Mouse (Mus musculus) lung, embryonic 14.5 days (tissue): Measurements from ENCODE around the gene Olfr633. TPM values are rescaled to one million over a fixed set of nuclear protein-coding genes. Genes with fewer than 3 reads are reported as not detected.
"Not testable (repeated sequence)": the region's sequence is repeated elsewhere in the genome, so short reads cannot be mapped to it uniquely, and the experiment has no call there.

Experiments
- ATAC-seq: fragments of 200-750 bp; cut with Nextera tagmentation; 2 replicates; pipeline ENCODE4 v1.8.0; 2017; ENCODE audit warnings: mild to moderate bottlenecking, moderate TSS enrichment, moderate library complexity; ENCODE audit not compliant: insufficient read depth
- DNase-seq: peaks from one replicate; pipeline ENCODE4 v3.0.0-alpha.2; 2015
- H3K27ac ChIP-seq: fragments of 300-500 bp; sonication (generic); 2 replicates; pipeline ENCODE4 v1.5.1; 2014; ENCODE audit warnings: low read depth, mild to moderate bottlenecking, moderate library complexity
- H3K27me3 ChIP-seq: fragments of 300-500 bp; sonication (generic); 2 replicates; pipeline ENCODE4 v1.6.1; 2014; ENCODE audit warnings: low read length, control low read depth; ENCODE audit not compliant: insufficient read depth
- H3K36me3 ChIP-seq: fragments of 300-500 bp; sonication (generic); 2 replicates; pipeline ENCODE4 v1.6.1; 2014; ENCODE audit warnings: control low read depth; ENCODE audit not compliant: insufficient read depth
- H3K4me1 ChIP-seq: fragments of 300-500 bp; sonication (generic); 2 replicates; pipeline ENCODE4 v1.6.1; 2014; ENCODE audit warnings: antibody characterized with exemption, control low read depth; ENCODE audit not compliant: insufficient read depth
- H3K4me2 ChIP-seq: fragments of 300-500 bp; sonication (generic); 2 replicates; pipeline ENCODE4 v1.6.1; 2014; ENCODE audit warnings: mild to moderate bottlenecking
- H3K4me3 ChIP-seq: fragments of 300-500 bp; sonication (generic); 2 replicates; pipeline ENCODE4 v1.5.1; 2014; ENCODE audit warnings: low read depth, low read length
- H3K9ac ChIP-seq: fragments of 300-500 bp; sonication (generic); 2 replicates; pipeline ENCODE4 v1.6.1; 2014
- H3K9me3 ChIP-seq: fragments of 300-500 bp; sonication (generic); 2 replicates; pipeline ENCODE4 v1.6.1; 2016; ENCODE audit warnings: low read depth, low read length, control low read depth
- CTCF ChIP-seq: IDR thresholded peaks from 2 replicates; pipeline ENCODE4 v1.5.1; 2016; ENCODE audit warnings: antibody characterized with exemption, low read depth
- WGBS: fragments of 180-500 bp; shearing (Covaris S2); extraction: QIAGEN DNeasy Blood & Tissue Kit; methylation state at CpG from one replicate; pipeline ENCODE4 v1.1.7; 2014; 5-methylcytosine and 5-hydroxymethylcytosine counted together
- polyA plus RNA-seq: library from polyadenylated mRNA; unstranded; fragments of >200 nt; fragmentation: Nextera tagmentation; extraction: Ambion mirVana; gene quantifications from 2 replicates; pipeline ENCODE4 v1.2.1, GENCODE M21; 2014

The Olfr633 gene
- not detected in 2 replicates for polyA plus RNA-seq

- Histone ChIP-seq H3K4me1 (no peaks in the 10 kb centered on the region), H3K9ac (no peak within 1 kb of the TSS), H3K4me3 (no peak within 1 kb of the TSS), H3K4me2 (no peak within 1 kb of the TSS), H3K36me3 (no peaks in the 10 kb centered on the region), H3K9me3 (no peaks in the 10 kb centered on the region), H3K27ac (no peak within 1 kb of the TSS), H3K27me3 (no peaks in the 10 kb centered on the region)
- DNase-seq = no peak
- no peak for ATAC-seq
- no peak for TF ChIP-seq CTCF
These were observed at the start of gene Olfr633 for GRCm38 (mm10) chr7:103944137-103944536. TSS of gene Olfr633 (plus strand) at chr7:103944437.

DNA sequence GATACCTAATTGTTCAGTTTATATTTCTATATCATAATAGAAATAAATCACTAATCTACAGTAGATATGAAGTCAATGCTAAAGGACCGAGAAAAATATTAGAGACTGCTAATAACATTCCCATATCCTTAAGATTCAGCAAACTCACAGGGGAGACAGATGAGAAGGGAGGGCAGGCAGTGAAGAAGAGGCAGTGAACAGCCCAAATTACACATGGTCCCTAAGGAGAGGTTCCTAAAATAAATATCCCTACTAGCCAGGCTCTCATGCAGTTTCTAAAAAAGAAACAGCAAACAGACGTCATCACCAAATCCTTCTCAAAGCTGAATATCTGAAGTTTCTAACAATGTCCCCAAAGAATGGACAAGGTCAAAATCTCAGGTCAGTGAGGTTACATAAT is 41.0 kb upstream of the Olfr633 start, which contains the start of gene Olfr65:
Olfr65 (plus strand) TSS at position 301 of the 400 bp plus-strand sequence.
- Histone ChIP-seq H3K27me3 (no peaks in the 10 kb centered on the region), H3K4me2 (no peak within 1 kb of the TSS), H3K27ac (no peak within 1 kb of the TSS), H3K36me3 (no peaks in the 10 kb centered on the region), H3K4me3 (no peak within 1 kb of the TSS), H3K9me3 (no peaks in the 10 kb centered on the region), H3K9ac (no peak within 1 kb of the TSS), H3K4me1 (no peaks in the 10 kb centered on the region)
- ATAC-seq = no peak
- TF ChIP-seq CTCF = no peak
- DNase-seq = no peak
- 67% methylated on average over 2 of the region's 2 CpGs for WGBS

GRCm38 (mm10) chr7:103910047-103910446 is 34.2 kb upstream of the Olfr633 start:
- Histone ChIP-seq H3K4me2 (no peak overlapping the region), H3K9ac (no peak overlapping the region), H3K27me3 (no peaks in the 10 kb centered on the region), H3K9me3 (no peaks in the 10 kb centered on the region), H3K27ac (no peak overlapping the region), H3K4me1 (no peaks in the 10 kb centered on the region), H3K4me3 (no peak overlapping the region), H3K36me3 (no peaks in the 10 kb centered on the region)
- peak; percentile 27 for DNase-seq
- no peak for TF ChIP-seq CTCF
- WGBS = 5% methylated on average over 3 of the region's 3 CpGs
- peak; percentile 74 for ATAC-seq

- WGBS = 37% methylated on average over 8 of the region's 8 CpGs
- ATAC-seq (no peak), DNase-seq (peak; percentile 27)
- Histone ChIP-seq H3K36me3 (no peaks in the 10 kb centered on the region), H3K27ac (no peak overlapping the region), H3K9me3 (no peaks in the 10 kb centered on the region), H3K4me2 (no peak overlapping the region), H3K27me3 (no peaks in the 10 kb centered on the region), H3K4me3 (no peak overlapping the region), H3K9ac (no peak overlapping the region), H3K4me1 (no peaks in the 10 kb centered on the region)
- peak; percentile 47 for TF ChIP-seq CTCF
These were observed 31.2 kb upstream of the Olfr633 start for GRCm38 (mm10) chr7:103912969-103913511.

DNA sequence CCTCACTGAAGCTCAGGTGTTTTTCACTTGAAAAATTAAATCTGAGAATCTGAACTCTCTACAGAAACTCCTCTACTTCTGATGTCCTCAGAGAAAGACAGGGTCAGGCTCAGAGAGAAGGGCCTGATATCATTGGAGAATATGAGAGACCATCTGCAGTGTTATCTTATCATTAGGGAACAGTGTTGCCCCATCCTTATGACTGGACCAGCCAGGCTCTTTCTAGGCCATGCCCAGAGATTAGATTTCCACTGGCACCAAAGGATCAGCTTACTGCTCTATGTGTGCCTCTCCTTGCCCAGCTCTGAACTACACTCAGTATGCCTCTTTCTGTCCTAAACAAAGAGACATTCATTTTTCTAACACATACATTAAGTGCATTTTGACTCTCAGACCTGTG is 28.9 kb upstream of the Olfr633 start:
- no peaks in the 10 kb centered on the region for H3K27me3 ChIP-seq
- no peak for TF ChIP-seq CTCF
- H3K36me3 ChIP-seq = no peaks in the 10 kb centered on the region
- H3K9me3 ChIP-seq = no peaks in the 10 kb centered on the region
- no peak overlapping the region for H3K4me2 ChIP-seq
- no peak overlapping the region for H3K27ac ChIP-seq
- no peaks in the 10 kb centered on the region for H3K4me1 ChIP-seq
- H3K4me3 ChIP-seq = no peak overlapping the region
- DNase-seq (no peak), ATAC-seq (no peak; the same call in 1 of the 2 replicates)
- H3K9ac ChIP-seq = no peak overlapping the region

DNA sequence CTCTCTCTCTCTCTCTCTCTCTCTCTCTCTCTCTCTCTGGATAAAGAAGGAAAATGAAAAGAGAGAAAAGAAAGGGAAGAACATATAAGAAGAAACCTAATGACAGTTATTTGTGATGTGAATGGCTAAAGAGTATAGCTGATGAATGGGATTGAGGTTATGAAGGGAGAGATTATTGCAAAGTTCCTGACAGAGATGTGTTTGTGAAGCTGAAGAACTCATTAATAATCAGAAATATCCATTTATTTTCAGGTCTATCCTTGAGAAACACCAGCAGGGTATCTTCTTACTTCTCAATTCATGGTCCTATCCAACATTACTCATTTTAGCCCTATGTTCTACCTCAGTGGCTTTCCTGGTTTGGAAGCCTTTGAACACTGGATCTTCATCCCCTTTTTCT is 15.7 kb upstream of the Olfr633 start, which contains the start of gene Olfr631:
Olfr631 (plus strand) TSS at position 301 of the 400 bp plus-strand sequence.
- no peaks in the 10 kb centered on the region for H3K4me1 ChIP-seq
- no peaks in the 10 kb centered on the region for H3K27me3 ChIP-seq
- H3K9me3 ChIP-seq = no peaks in the 10 kb centered on the region
- ATAC-seq (no peak), DNase-seq (no peak)
- no peak within 1 kb of the TSS for H3K9ac ChIP-seq
- H3K36me3 ChIP-seq = no peaks in the 10 kb centered on the region
- no peak for TF ChIP-seq CTCF
- no peak within 1 kb of the TSS for H3K4me2 ChIP-seq
- no peak within 1 kb of the TSS for H3K4me3 ChIP-seq
- H3K27ac ChIP-seq = no peak within 1 kb of the TSS

GRCm38 (mm10) chr7:103934264-103934663 is 10.0 kb upstream of the Olfr633 start, which contains the start of gene Olfr632:
TSS of gene Olfr632 (plus strand) at chr7:103934347.
- Histone ChIP-seq H3K4me3 (no peak within 1 kb of the TSS), H3K36me3 (no peaks in the 10 kb centered on the region), H3K4me2 (no peak within 1 kb of the TSS), H3K9me3 (no peaks in the 10 kb centered on the region), H3K4me1 (no peaks in the 10 kb centered on the region), H3K27ac (no peak within 1 kb of the TSS), H3K27me3 (no peaks in the 10 kb centered on the region), H3K9ac (no peak within 1 kb of the TSS)
- DNase-seq = no peak
- no peak for TF ChIP-seq CTCF
- WGBS = 72% methylated on average over 2 of the region's 2 CpGs
- ATAC-seq = no peak

DNA sequence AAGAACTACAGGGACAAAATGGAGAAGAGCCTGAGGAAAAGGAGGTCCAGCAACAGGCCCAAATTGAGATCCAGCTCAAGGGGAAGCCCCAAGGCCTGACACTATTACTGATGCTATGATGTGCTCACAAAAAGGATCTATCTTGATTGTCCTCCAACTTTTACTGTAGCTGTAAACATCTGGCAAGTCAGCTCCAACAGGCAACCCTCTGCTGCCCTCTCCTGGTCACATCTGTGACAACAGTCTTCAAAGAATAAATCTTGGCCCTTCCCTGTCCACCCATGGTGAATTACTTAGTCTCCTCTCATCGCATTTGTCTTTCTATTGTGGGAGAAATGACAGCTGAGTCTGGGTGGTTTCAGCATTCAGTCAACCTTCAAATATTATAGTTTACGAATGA is 1.5 kb upstream of the Olfr633 start:
- H3K36me3 ChIP-seq = no peaks in the 10 kb centered on the region
- ATAC-seq (no peak), DNase-seq (peak; percentile 84)
- H3K4me1 ChIP-seq = no peaks in the 10 kb centered on the region
- peak; percentile 76 for TF ChIP-seq CTCF
- H3K9ac ChIP-seq = no peak overlapping the region
- no peaks in the 10 kb centered on the region for H3K27me3 ChIP-seq
- H3K27ac ChIP-seq = no peak overlapping the region
- no peak overlapping the region for H3K4me2 ChIP-seq
- 30% methylated on average over 2 of the region's 2 CpGs for WGBS
- H3K9me3 ChIP-seq = no peaks in the 10 kb centered on the region
- H3K4me3 ChIP-seq = no peak overlapping the region

- DNase-seq, H3K4me1 ChIP-seq, H3K4me2 ChIP-seq, H3K9me3 ChIP-seq, H3K36me3 ChIP-seq, H3K27ac ChIP-seq, H3K4me3 ChIP-seq, H3K9ac ChIP-seq, ATAC-seq, H3K27me3 ChIP-seq: not testable (repeated sequence)
- WGBS = 93% methylated on average over 22 of the region's 22 CpGs
These were observed 22.6 kb downstream of the Olfr633 start for GRCm38 (mm10) chr7:103966873-103967272.
